Mouse (Mus musculus): ENCODE data around the gene Akap7. TPM values are rescaled to one million over a fixed set of nuclear protein-coding genes. Genes with fewer than 3 reads are reported as not detected.
"Not testable (repeated sequence)": the region's sequence is repeated elsewhere in the genome, so short reads cannot be mapped to it uniquely, and the experiment has no call there.

The Akap7 gene
- total and polyA plus RNA-seq, 2 experiments from 2014 or later, result 32.4 to 47.6 TPM

DNA sequence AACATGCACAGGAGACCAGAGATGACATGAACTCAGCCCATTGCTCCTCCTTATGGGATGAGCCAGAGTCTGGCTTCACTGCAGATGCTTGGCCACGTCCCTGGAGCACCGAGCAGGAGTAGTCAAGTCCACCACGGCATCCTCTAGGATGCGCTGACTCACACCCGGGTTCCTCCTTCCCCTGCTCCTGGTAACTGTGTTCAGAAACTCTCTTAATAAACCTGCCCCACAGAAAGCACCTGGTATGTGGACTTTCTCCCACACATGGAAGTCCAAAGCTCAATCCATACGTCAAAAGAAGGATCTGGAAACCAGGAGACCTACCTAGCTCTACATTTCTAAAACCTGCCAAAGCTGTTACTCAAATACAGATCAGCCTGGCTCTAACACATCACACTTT lies 124.4 kb downstream of the Akap7 start:
- DNase-seq (ENCODE audit: low spot score) (no peak), ATAC-seq (ENCODE audit: insufficient read depth, low read depth) (no peak)
- H3K4me1 ChIP-seq (ENCODE audit: control insufficient read depth, insufficient read depth), result no peaks in the 10 kb centered on the region
- no peaks in the 10 kb centered on the region for H3K27me3 ChIP-seq (ENCODE audit: control insufficient read depth, insufficient read depth, low read length)
- H3K27ac ChIP-seq (ENCODE audit: low read depth), result no peak overlapping the region
- no peak overlapping the region for H3K4me2 ChIP-seq (ENCODE audit: low read depth, low read length)
- no peak overlapping the region for H3K9ac ChIP-seq (replicated peaks; ENCODE audit: low read depth, low read length)
- H3K36me3 ChIP-seq (replicated peaks; ENCODE audit: control insufficient read depth, insufficient read depth, low read length), result no peaks in the 10 kb centered on the region
- TF ChIP-seq EP300 (IDR thresholded peaks at IDR 0.05; ENCODE audit: low read depth), result no peak
- no peak for TF ChIP-seq CTCF (IDR thresholded peaks at IDR 0.05; ENCODE audit: low read depth)
- no peaks in the 10 kb centered on the region for H3K9me3 ChIP-seq (replicated peaks; ENCODE audit: control insufficient read depth, low read length)
- no peak overlapping the region for H3K4me3 ChIP-seq (ENCODE audit: low read depth, low read length)
- 85% methylated on average over 6 of the region's 6 CpGs for WGBS

DNA sequence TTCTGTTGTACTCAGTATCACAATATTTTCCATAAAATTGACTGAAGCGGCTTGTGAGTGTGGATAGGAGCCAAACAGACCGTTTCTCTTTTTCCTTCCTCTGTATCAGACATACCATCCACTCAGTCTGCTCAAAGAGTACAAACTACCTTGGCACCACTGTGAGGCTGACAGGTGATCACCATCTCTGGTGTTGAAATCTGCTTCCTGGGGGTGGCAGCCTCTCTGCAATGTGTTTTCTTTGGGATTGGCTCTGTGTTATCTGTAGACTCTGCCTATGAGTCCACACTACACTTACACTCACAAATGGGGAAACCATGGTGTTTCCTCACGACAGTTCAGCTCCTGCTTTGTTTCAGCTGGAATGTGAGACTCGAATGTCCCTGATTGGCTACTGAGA lies 128.6 kb downstream of the Akap7 start:
- TF ChIP-seq CTCF (IDR thresholded peaks at IDR 0.05; ENCODE audit: low read depth) (no peak), EP300 (IDR thresholded peaks at IDR 0.05; ENCODE audit: low read depth) (no peak)
- Histone ChIP-seq H3K4me3 (ENCODE audit: low read depth, low read length) (no peak overlapping the region), H3K4me1 (ENCODE audit: control insufficient read depth, insufficient read depth) (no peaks in the 10 kb centered on the region), H3K27me3 (ENCODE audit: control insufficient read depth, insufficient read depth, low read length) (no peaks in the 10 kb centered on the region), H3K27ac (ENCODE audit: low read depth) (no peak overlapping the region), H3K4me2 (ENCODE audit: low read depth, low read length) (no peak overlapping the region), H3K9ac (replicated peaks; ENCODE audit: low read depth, low read length) (no peak overlapping the region), H3K9me3 (replicated peaks; ENCODE audit: control insufficient read depth, low read length) (no peaks in the 10 kb centered on the region), H3K36me3 (replicated peaks; ENCODE audit: control insufficient read depth, insufficient read depth, low read length) (no peaks in the 10 kb centered on the region)
- ATAC-seq (ENCODE audit: insufficient read depth, low read depth), result no peak
- 53% methylated on average over 4 of the region's 4 CpGs for WGBS
- no peak for DNase-seq (ENCODE audit: low spot score)

DNA sequence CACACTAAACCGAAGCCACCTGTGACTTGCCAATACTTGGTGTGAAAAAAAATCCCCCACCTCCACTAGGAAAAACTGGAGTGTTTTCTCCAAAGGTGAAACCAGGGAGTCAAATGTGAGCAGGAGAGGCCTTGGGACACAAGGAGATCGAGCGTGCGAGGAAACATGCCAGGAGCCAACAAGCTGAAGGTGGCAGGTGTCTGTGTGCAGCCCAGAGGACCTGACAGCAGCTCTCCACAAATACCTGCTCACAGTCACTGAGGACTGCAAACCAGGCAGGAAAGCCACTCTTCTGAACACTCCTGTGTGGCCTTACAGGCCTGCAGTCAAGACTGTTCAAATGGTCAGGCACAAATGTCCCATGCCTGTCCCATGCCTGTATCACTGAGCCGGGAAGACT lies 130.4 kb downstream of the Akap7 start:
- no peaks in the 10 kb centered on the region for H3K4me1 ChIP-seq (ENCODE audit: control insufficient read depth, insufficient read depth)
- H3K36me3 ChIP-seq (replicated peaks; ENCODE audit: control insufficient read depth, insufficient read depth, low read length), result no peaks in the 10 kb centered on the region
- no peak overlapping the region for H3K9ac ChIP-seq (replicated peaks; ENCODE audit: low read depth, low read length)
- no peak for TF ChIP-seq CTCF (IDR thresholded peaks at IDR 0.05; ENCODE audit: low read depth)
- no peak for TF ChIP-seq EP300 (IDR thresholded peaks at IDR 0.05; ENCODE audit: low read depth)
- H3K4me3 ChIP-seq (ENCODE audit: low read depth, low read length), result no peak overlapping the region
- no peak for ATAC-seq (ENCODE audit: insufficient read depth, low read depth)
- H3K27ac ChIP-seq (ENCODE audit: low read depth), result no peak overlapping the region
- H3K27me3 ChIP-seq (ENCODE audit: control insufficient read depth, insufficient read depth, low read length), result no peaks in the 10 kb centered on the region
- WGBS, result 93% methylated on average over 5 of the region's 5 CpGs
- H3K4me2 ChIP-seq (ENCODE audit: low read depth, low read length), result no peak overlapping the region
- no peaks in the 10 kb centered on the region for H3K9me3 ChIP-seq (replicated peaks; ENCODE audit: control insufficient read depth, low read length)
- no peak for DNase-seq (ENCODE audit: low spot score)

DNA sequence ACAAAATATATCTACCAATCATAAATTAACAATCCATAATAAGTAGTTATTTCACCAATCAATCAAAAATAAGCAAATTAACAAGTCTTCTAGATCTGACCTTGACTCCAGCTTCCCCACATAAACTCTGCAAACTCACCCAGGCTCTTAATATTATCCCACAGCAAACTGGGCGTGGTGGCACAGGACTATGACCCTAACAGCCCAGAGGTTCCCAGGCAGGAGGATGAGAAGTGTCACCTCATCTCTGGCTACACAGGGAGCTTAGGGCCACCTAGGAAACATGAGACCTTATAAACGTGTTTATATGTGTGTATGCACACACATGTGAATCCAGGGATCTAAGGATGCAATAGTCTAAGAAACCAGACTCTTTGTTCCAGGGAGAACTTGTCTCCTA lies 132.8 kb downstream of the Akap7 start:
- TF ChIP-seq EP300 (IDR thresholded peaks at IDR 0.05; ENCODE audit: low read depth), result no peak
- TF ChIP-seq CTCF (IDR thresholded peaks at IDR 0.05; ENCODE audit: low read depth), result no peak

DNA sequence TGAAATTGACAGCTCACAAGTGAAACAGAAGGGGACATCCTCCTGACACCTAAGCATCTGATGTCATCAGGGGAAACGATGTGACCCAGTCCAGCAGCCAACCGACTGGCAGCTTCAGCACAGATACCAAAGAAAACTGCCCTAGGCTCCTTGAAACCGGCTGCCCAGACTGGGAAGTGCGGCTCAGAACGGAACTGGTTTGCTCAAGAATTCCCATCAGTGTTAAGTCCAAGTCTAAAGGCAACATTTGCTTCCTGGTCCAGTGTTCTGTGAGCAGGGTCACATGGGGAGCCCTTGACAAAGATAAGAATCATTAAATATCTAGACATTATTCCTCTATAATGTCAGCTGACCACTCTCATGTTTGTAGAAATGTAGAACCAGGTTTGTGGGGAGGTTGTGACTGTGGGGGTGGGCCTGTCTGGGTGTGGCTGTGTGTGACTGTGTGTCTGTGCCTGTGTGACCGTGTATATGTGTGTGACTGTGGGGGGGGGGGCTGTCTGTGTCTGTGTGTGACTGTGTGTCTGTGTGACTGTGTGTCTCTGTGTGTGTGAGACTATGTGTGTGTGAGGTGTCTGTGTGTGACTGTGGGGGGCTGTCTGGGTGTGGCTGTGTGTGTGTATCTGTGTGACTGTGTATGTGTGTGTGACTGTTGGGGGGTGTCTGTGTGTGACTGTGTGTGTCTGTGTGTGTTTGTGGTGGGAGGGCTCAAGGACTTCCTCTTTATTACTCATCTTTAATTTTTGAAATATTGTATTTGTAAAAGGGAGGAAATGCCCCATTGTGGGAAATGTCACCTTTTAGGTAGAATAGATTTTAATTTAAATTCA lies 140.1 kb downstream of the Akap7 start:
- Histone ChIP-seq H3K4me1 (ENCODE audit: control insufficient read depth, insufficient read depth) (no peaks in the 10 kb centered on the region), H3K27me3 (ENCODE audit: control insufficient read depth, insufficient read depth, low read length) (no peaks in the 10 kb centered on the region), H3K27ac (ENCODE audit: low read depth) (no peak overlapping the region), H3K4me2 (ENCODE audit: low read depth, low read length) (no peak overlapping the region), H3K9me3 (replicated peaks; ENCODE audit: control insufficient read depth, low read length) (no peaks in the 10 kb centered on the region), H3K9ac (replicated peaks; ENCODE audit: low read depth, low read length) (no peak overlapping the region), H3K4me3 (ENCODE audit: low read depth, low read length) (no peak overlapping the region), H3K36me3 (replicated peaks; ENCODE audit: control insufficient read depth, insufficient read depth, low read length) (no peaks in the 10 kb centered on the region)
- ATAC-seq (ENCODE audit: insufficient read depth, low read depth), result no peak
- WGBS, result 63% methylated on average over 6 of the region's 6 CpGs
- TF ChIP-seq CTCF (IDR thresholded peaks at IDR 0.05; ENCODE audit: low read depth) (no peak), EP300 (IDR thresholded peaks at IDR 0.05; ENCODE audit: low read depth) (no peak)
- no peak for DNase-seq (ENCODE audit: low spot score)

More for the DNA sequence above, 132.8 kb downstream of the Akap7 start:
- Histone ChIP-seq H3K9ac (replicated peaks; ENCODE audit: low read depth, low read length) (no peak overlapping the region), H3K9me3 (replicated peaks; ENCODE audit: control insufficient read depth, low read length) (no peaks in the 10 kb centered on the region), H3K4me3 (ENCODE audit: low read depth, low read length) (no peak overlapping the region), H3K36me3 (replicated peaks; ENCODE audit: control insufficient read depth, insufficient read depth, low read length) (no peaks in the 10 kb centered on the region), H3K27me3 (ENCODE audit: control insufficient read depth, insufficient read depth, low read length) (no peaks in the 10 kb centered on the region), H3K4me2 (ENCODE audit: low read depth, low read length) (no peak overlapping the region), H3K4me1 (ENCODE audit: control insufficient read depth, insufficient read depth) (no peaks in the 10 kb centered on the region), H3K27ac (ENCODE audit: low read depth) (no peak overlapping the region)
- no peak for ATAC-seq (ENCODE audit: insufficient read depth, low read depth)
- 75% methylated on average over 2 of the region's 2 CpGs for WGBS
- no peak for DNase-seq (ENCODE audit: low spot score)

DNA sequence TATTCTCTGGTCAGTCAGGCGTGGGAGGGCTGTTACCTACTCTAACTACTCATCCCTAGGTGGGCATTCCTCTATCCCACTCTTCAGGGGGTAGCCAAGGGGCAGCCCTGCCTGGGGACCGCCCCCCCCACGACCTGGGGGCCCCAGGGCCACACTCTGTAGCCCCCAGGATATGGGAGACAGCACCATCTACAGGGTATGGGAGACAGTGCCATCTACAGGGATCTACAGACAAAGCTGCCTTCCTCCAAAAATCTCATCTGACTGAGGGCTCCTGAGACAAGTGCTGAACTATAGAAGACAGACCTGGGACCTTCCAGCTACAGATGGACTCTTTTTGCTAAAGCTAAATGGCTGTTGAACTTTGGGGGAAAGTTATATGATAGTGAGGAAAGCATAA lies 144.2 kb downstream of the Akap7 start:
- peak; percentile 32 for TF ChIP-seq CTCF (IDR thresholded peaks at IDR 0.05; ENCODE audit: low read depth)
- H3K4me2 ChIP-seq (ENCODE audit: low read depth, low read length), result not testable (repeated sequence)

More for the DNA sequence above, 144.2 kb downstream of the Akap7 start:
- not testable (repeated sequence) for H3K9ac ChIP-seq (replicated peaks; ENCODE audit: low read depth, low read length); H3K9me3 ChIP-seq (replicated peaks; ENCODE audit: control insufficient read depth, low read length); ATAC-seq (ENCODE audit: insufficient read depth, low read depth); H3K4me3 ChIP-seq (ENCODE audit: low read depth, low read length); H3K4me1 ChIP-seq (ENCODE audit: control insufficient read depth, insufficient read depth); H3K27ac ChIP-seq (ENCODE audit: low read depth); DNase-seq (ENCODE audit: low spot score); H3K36me3 ChIP-seq (replicated peaks; ENCODE audit: control insufficient read depth, insufficient read depth, low read length); H3K27me3 ChIP-seq (ENCODE audit: control insufficient read depth, insufficient read depth, low read length)
- 38% methylated on average over 3 of the region's 3 CpGs for WGBS

Measured in heart, postnatal 0 days (tissue).